Mouse (Mus musculus): ENCODE data around the gene Slco3a1.

Gene Slco3a1

DNA sequence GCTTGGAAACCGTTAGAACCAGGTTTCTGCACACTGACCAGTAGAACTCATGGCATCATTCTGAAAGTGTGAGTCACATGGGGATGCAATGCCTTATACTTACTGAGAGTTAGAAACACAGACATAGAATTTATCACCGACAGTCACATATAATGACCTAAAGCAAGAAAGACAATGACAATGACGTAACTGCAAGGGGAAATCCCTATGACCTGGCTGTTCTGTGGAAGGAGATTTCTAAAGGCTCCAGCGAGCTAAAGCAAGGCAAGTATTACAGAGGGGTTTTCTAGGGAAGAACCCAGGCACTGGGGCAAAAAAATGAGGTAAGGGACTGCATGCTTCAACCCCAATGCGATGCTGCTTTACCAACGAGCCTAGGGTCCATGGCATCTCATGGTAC is 26.9 kb downstream of the Slco3a1 start:
- no peak for DNase-seq

DNA sequence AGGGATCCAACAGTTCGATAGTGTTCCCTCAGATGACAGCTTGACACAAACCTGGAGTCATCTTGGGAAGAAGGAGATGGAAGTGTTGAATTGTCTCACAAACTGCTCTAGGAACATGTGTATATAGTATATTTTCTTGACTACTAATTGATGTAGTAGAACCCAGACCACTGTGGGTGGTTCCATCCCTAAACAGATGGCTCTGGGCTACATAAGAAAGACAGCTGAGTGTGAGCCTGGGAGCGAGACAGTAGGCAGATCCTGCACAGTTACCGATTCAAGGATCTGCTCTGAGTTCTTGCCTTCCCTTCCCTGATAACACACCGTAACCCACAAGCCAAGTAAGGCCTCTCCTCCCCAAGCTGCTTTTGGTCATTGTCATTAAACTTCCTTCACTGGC is 28.6 kb downstream of the Slco3a1 start:
- no peak for DNase-seq

GRCm38 (mm10) chr7:74525586-74525985 is 29.0 kb downstream of the Slco3a1 start:
- DNase-seq: no peak

GRCm38 (mm10) chr7:74524188-74524971 is 30.2 kb downstream of the Slco3a1 start:
- peak; percentile 68 for DNase-seq

- DNase-seq: no peak
Observed at GRCm38 (mm10) chr7:74523086-74523485, 31.5 kb downstream of the Slco3a1 start.

GRCm38 (mm10) chr7:74522260-74522659 is 32.3 kb downstream of the Slco3a1 start:
- no peak for DNase-seq

- DNase-seq: no peak
Observed at GRCm38 (mm10) chr7:74519386-74519785, 35.2 kb downstream of the Slco3a1 start.

DNA sequence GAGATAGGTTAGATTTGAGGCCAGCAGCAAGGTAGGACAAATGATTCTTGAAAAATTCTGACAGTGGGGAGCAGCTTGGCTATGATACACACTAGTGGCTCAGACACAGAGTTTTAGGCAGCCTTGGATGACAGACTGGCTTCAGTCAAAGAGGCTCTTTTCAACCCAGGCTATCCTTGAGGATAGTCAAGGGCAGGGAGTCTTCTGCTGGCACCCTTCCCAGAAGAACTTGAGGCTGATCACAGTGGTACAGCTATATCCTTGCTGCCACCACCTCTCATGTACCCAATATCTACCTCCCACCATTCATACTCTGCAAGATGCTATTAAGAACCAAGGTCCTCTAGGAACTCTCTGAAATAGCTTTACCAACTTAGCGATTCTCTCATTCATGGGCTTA is 35.8 kb downstream of the Slco3a1 start:
- no peak for DNase-seq

DNA sequence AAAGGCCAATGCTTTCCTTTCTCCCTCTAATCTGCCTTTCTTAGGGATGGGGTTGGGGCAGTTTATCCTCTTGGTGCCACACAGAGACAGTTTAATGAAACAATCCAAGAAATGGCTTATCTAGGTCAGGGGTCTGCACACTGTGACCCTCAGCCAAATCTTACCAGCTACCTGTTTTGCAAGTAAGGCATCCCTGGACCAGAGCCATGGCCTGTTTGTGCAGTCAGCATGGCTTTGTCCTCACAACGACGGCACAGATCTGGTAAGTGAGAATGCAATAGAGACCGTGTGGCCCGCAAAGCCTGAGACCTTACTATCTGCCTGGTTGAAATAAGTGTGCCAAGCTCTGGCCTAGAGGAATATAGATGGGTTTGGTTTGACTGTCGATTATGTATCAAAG is 36.3 kb downstream of the Slco3a1 start:
- DNase-seq: no peak

- DNase-seq: no peak
Observed at GRCm38 (mm10) chr7:74510676-74511075, 43.9 kb downstream of the Slco3a1 start.

GRCm38 (mm10) chr7:74508205-74508604 is 46.4 kb downstream of the Slco3a1 start:
- no peak for DNase-seq

DNA sequence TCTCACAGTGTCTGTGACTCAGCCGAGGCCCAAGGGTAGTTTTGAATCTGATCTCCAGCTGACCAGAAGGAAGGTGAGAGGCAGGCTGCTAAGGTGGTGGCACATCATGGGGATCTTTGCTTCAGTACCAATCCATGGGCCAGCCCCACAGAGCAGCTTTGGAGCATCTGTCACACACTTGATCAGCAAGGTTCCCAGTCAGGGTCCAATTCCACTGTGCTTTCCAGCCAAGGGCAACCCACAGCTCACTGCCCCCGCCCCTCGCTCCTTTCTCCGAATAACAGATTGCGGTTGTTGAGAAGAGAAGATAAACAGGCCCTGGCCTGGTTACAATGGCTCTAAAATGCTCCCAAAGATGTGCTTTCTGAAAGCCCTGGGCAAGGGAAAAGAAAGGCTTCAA is 47.7 kb downstream of the Slco3a1 start:
- no peak for DNase-seq

DNA sequence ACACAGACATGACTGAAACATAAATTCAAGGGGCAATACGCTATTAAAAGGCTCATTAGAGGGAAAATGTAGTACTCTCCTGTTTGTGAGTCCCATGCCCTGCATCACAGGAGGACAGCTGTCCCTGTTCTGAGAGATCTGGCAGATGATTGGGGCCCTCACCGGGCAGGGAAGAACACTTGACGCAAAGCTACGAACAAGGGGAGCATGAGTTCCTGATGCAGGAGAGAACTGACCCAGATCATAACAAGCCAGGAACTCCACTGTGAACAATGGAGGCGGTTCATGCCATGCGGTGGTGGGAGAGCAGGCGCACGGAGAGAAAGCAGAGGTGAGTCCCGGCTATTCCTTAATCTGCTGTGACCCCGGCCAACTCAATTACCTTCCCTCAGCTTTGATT is 48.9 kb downstream of the Slco3a1 start:
- DNase-seq: no peak

GRCm38 (mm10) chr7:74501187-74501586 is 53.4 kb downstream of the Slco3a1 start:
- DNase-seq: no peak

GRCm38 (mm10) chr7:74499470-74499869 is 55.1 kb downstream of the Slco3a1 start:
- DNase-seq: no peak

GRCm38 (mm10) chr7:74498266-74498980 is 56.2 kb downstream of the Slco3a1 start:
- DNase-seq: no peak

DNA sequence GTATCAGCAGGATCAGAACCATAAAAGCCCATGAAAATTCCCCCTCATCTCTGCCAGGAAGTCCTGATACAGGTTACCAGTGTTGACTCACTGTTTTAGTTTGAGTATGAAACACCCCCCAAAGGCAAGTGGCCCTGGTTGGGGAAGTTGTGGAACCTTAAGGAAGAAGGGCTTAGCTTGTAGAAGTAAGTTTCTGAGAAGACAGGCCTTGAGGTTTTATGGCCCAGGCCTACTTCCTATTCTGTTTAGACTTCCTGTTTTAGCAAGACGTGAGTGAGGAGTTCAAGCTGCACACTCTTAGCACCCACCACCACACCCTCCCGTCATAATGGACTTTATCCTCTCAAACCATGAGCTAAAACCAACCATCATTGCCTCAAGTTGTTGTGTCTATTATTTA is 57.4 kb downstream of the Slco3a1 start:
- no peak for DNase-seq

DNA sequence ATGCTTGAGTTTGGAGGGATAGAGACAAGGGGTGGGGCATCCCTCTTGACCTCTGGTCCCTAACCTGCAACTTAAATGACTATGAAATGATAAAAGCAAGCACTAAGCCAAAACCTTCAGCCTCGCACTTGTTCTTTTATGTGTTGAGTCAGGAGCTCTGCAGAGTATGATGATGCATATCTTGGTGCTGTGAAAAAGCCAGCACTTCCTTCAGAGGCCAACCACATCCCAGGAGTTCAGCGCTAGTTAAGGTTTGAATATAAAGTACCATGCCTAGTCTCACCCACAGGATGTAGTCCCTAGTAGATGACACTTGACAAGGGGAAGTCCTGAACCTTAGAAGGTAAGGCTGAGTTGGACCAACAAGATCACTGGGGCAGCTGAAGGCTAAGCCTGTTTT is 59.1 kb downstream of the Slco3a1 start:
- DNase-seq: no peak

DNA sequence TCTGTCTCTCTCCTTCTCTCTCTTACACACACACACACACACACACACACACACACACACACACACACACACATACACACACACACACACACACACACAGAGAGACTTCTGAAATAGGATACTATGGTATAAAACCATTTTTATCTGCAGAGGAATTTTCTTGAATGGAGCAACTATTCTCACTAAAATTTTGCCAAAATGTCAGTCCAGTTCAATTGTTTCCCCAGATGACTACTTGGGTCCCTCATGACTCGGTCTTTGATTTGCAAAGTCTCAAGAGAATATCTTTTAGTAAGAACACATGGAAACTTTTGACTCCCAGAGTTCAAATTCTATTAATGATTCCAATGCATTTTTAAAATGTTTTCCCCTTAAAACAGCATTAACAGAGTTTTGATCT is 60.8 kb downstream of the Slco3a1 start:
- DNase-seq: no peak

DNA sequence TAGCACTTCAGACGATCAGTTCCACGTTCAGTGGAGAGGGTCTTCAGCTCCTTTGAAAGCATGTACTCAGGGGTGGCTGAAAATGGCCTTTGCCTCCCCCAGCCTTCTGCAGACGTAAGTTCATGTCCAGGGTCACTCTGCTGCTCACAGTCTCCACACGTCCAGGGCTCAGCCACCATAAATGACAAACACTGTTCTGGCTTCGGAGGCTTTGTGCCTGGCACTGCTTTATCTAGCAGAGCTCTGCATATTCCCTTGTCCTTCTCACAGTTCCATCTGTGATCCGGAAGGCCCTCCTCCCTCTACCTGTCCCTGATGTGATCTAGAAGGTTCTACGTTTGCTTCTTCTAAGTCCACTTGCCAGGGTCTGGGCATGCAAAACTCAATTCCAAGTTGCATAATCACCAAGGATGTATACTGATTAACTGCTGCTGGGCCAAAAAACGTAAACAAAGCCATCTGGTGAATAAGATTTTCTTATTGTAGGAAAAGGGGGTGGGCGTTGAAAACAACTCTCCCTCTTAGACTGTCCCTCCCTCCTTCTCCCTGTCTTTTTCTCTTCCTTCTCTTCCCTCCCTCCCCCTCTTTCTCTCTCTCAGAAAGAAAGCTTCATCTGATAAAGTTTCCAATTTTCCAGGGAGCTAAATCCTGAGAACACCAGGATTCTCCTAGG is 62.8 kb downstream of the Slco3a1 start:
- no peak for DNase-seq

- no peak for DNase-seq
Observed at GRCm38 (mm10) chr7:74488141-74488540, 66.4 kb downstream of the Slco3a1 start.

DNA sequence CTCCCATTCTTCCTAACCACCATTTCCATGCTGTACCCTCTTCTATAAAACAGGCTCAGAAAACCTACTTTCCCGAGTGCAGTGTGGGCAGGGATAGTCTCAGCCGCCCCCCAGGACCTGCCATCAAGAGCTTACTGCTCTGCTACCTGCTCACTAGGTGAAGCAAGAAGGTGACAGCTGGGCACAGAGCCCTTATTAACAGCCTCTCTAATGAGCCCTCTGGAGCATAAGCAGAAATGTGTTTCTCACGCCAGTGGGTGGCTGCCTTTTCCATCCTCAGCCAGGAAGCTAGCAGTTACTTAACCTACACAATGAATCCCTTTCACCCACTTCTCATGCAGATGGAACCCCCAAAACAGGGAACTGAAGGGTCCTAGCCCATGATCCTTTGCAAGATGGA is 66.9 kb downstream of the Slco3a1 start:
- DNase-seq: no peak

DNA sequence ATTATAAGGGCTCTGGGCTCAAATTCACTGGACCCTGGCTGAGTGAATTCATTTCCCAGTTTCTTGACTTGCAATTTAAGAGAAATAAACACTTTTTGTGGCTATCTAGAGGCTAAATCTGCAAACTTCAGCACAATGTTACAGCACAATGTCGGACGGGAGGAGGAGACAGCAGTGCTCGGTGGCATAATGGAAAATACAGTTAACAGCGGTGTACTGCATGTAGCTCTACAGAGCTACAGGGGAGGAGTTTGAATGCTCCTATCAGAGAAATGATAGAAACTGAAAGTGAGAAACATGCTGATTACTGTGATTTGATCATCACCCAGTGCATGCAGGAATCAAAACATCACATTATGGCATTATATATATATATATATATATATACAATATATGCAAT is 68.5 kb downstream of the Slco3a1 start:
- no peak for DNase-seq

GRCm38 (mm10) chr7:74485669-74486068 is 68.9 kb downstream of the Slco3a1 start:
- DNase-seq: no peak
